Mouse (Mus musculus): ENCODE data around the gene 1700037H04Rik. TPM values are rescaled to one million over a fixed set of nuclear protein-coding genes. Genes with fewer than 3 reads are reported as not detected.
A peak's percentile ranks its signal among the peaks of the same experiment; 100 is the strongest.
"Not testable (repeated sequence)": the region's sequence is repeated elsewhere in the genome, so short reads cannot be mapped to it uniquely, and the experiment has no call there.

The 1700037H04Rik gene
- polyA plus RNA-seq, 1 experiment from 2014 or later, result 135 TPM

DNA sequence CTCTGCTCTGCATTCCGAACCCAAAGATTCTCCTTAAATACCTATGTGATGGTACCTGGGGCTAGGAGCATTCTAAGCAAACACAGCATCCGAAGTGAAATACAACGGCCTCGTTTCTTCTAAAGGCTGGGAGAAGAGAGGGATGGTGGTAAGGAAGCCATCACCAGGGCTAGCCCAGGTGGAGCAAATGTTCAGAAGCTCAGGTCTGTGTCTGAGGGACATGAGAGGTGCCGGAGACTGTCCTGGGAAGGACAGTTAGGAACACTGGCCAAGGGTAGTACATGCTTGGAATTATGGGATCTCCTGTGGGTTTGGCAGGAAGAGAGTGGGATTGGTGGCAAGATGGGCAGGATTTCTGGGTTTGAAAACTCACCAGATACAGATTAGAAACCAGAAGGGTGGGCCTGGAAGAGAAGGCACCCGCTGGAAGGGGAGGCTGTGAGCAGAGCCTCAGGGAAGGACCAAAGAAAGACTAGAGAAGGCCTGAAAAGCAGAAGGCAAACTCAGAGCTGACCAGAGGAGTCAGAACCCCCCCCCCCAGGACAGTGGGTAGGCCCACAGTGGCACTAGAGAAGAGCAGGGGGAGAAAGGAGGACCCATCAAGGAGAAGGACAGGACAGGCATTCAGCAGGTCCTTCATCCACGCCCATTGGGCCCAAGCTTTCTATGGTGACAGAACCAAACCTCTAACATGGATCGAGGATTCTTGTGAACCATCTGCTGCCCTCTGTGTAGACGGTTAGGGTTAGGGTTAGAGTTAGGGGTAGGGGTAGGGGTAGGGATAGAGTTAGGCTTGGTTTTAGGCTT, 34.5 kb downstream of the 1700037H04Rik start:
- H3K27me3 ChIP-seq, result peaks cover 32% of the 10 kb centered on the region
- no peak overlapping the region for H3K27ac ChIP-seq (replicated peaks)
- WGBS (ENCODE audit: insufficient replicate concordance), result 78% methylated on average over 9 of the region's 9 CpGs
- no peak overlapping the region for H3K4me2 ChIP-seq
- no peak for ATAC-seq (ENCODE audit: insufficient read depth)
- peaks cover 60% of the 10 kb centered on the region for H3K4me1 ChIP-seq (replicated peaks)
- no peaks in the 10 kb centered on the region for H3K9me3 ChIP-seq (replicated peaks)
- H3K4me3 ChIP-seq (replicated peaks), result no peak overlapping the region
- no peak overlapping the region for H3K9ac ChIP-seq
- no peaks in the 10 kb centered on the region for H3K36me3 ChIP-seq (replicated peaks)

DNA sequence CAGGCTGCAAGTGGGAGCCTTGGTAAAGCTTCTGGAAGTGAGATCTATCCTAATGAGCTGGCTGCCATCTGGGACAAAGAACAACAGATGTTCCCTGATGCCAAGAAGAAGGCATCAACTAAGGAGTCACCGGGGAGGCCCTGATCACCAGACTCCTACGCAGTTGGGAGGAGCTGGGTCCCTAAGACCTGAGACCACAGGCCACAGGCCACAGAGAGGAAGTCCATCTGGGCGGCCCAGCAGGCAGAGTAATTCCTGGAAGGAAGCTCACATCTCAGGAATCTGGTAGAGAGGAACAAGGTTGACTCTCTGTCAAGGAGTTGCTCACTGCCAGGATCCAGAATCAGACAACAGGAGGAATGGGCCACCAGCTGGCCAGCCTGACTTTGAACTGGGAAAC, 35.7 kb downstream of the 1700037H04Rik start:
- no peaks in the 10 kb centered on the region for H3K9me3 ChIP-seq (replicated peaks)
- no peak overlapping the region for H3K4me3 ChIP-seq (replicated peaks)
- H3K27me3 ChIP-seq, result peaks cover 35% of the 10 kb centered on the region
- H3K36me3 ChIP-seq (replicated peaks), result no peaks in the 10 kb centered on the region
- H3K27ac ChIP-seq (replicated peaks), result no peak overlapping the region
- H3K9ac ChIP-seq, result no peak overlapping the region
- peaks cover 49% of the 10 kb centered on the region for H3K4me1 ChIP-seq (replicated peaks)
- no peak overlapping the region for H3K4me2 ChIP-seq
- 15% methylated on average over 3 of the region's 3 CpGs for WGBS (ENCODE audit: insufficient replicate concordance)
- ATAC-seq (ENCODE audit: insufficient read depth), result no peak

DNA sequence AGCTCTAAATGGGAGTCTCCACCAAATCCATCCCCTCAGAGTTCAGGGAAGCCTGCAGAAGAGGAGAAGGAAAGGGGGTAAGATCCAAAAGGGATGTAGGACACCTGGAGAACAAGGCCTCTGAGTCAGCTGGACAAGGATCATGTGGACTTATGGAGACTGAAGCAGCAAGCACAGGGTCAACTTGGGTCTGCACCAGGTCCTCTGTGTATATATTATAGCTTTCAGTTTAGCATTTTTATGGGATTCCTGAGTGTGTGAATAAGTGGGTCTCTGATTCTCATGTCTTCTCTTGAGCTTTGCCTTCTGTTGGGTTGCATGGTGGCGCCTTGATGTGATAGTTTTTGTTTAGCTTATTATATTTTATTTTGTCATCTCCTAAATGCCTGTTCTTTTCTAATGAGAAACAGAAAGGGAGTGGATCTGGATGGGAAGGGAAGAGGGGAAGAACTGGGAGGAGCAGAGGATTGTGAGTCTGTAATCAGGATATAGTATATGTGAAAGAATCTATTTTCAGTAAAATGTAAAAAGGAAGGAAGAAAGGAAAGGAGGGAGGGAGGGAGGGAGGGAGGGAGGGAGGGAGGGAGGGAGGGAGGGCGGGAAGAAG, 40.8 kb downstream of the 1700037H04Rik start:
- 57% methylated on average over 2 of the region's 2 CpGs for WGBS (ENCODE audit: insufficient replicate concordance)
- Histone ChIP-seq H3K36me3 (replicated peaks) (no peaks in the 10 kb centered on the region), H3K9me3 (replicated peaks) (no peaks in the 10 kb centered on the region), H3K4me1 (replicated peaks) (peaks cover 4% of the 10 kb centered on the region; the same call in 1 of the 2 replicates), H3K9ac (no peak overlapping the region), H3K27me3 (peaks cover 26% of the 10 kb centered on the region), H3K27ac (replicated peaks) (no peak overlapping the region), H3K4me3 (replicated peaks) (no peak overlapping the region), H3K4me2 (no peak overlapping the region)
- no peak for ATAC-seq (ENCODE audit: insufficient read depth)

DNA sequence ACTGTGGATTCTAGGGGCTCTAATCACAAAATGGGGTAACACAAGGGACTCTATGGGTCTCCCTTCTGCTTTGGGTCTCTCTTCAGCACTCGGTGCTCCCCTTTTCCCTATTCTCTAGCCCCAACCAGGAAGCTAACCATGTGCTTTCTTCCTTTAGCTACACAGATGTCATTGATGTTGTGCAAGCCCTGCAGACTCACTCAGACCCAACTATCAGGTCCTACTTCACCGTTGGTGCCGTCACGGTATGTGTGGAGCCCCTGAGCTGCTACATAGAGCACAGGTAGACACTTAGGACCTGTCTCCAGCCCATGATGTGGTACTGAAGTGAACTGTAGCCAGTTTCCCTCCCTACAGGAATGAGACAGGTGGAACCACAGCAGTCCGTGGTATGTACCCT, 53.9 kb downstream of the 1700037H04Rik start:
- WGBS (ENCODE audit: insufficient replicate concordance), result 67% methylated on average over 5 of the region's 5 CpGs

DNA sequence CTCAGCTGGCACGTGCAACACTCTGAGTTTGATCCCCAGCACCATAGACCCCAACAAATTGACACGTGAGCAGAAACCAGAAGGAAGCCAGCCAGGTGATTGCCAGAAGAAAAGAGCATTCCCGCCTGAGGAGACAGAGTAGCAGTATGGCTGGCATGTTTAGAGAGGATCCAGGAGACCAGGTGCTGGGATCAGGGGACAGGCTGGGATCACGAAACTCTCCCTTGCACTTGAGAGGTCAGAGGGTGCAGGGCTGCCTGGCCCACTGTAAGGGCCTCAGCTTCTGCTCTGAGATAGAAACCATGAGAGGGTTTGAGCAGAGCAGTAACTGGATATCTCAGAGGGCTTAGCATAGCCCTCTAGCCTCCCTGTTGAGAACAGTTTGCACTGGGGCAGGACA, 54.8 kb downstream of the 1700037H04Rik start:
- not testable (repeated sequence) for H3K4me3 ChIP-seq (replicated peaks); H3K9me3 ChIP-seq (replicated peaks); ATAC-seq (ENCODE audit: insufficient read depth); H3K4me2 ChIP-seq; H3K36me3 ChIP-seq (replicated peaks); H3K9ac ChIP-seq; H3K27ac ChIP-seq (replicated peaks); H3K4me1 ChIP-seq (replicated peaks)
- peaks cover 49% of the 10 kb centered on the region for H3K27me3 ChIP-seq
- 57% methylated on average over 4 of the region's 4 CpGs for WGBS (ENCODE audit: insufficient replicate concordance)

More for the DNA sequence above, 53.9 kb downstream of the 1700037H04Rik start:
- H3K4me3 ChIP-seq (replicated peaks), result no peak overlapping the region
- no peaks in the 10 kb centered on the region for H3K9me3 ChIP-seq (replicated peaks)
- no peaks in the 10 kb centered on the region for H3K4me1 ChIP-seq (replicated peaks)
- ATAC-seq (ENCODE audit: insufficient read depth), result no peak
- H3K9ac ChIP-seq, result no peak overlapping the region
- H3K27ac ChIP-seq (replicated peaks), result no peak overlapping the region
- H3K4me2 ChIP-seq, result no peak overlapping the region
- H3K36me3 ChIP-seq (replicated peaks), result no peaks in the 10 kb centered on the region
- peaks cover 52% of the 10 kb centered on the region for H3K27me3 ChIP-seq

DNA sequence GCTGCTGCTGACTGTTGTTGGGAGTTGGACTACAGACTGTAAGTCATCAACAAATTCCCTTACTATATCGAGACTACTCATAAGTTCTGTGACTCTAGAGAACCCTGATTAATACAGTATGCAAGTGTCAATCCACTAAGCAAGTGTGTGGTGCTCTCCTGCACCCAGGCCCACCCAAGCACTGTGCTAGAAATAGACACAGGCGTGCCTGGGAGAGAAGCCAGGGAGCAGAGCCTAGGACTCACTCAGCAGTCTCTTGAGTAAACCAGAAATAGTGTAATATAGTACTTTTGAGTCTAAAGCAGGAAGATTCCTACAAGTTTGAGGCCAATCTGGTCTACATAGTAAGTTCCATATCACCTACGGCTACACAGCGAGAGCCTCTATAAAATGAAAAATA, 55.9 kb downstream of the 1700037H04Rik start:
- Histone ChIP-seq H3K4me3 (replicated peaks) (no peak overlapping the region), H3K4me1 (replicated peaks) (no peaks in the 10 kb centered on the region), H3K27me3 (peaks cover 46% of the 10 kb centered on the region), H3K36me3 (replicated peaks) (no peaks in the 10 kb centered on the region), H3K4me2 (no peak overlapping the region), H3K9me3 (replicated peaks) (no peaks in the 10 kb centered on the region), H3K27ac (replicated peaks) (no peak overlapping the region), H3K9ac (no peak overlapping the region)
- no peak for ATAC-seq (ENCODE audit: insufficient read depth)
- 67% methylated on average over 4 of the region's 4 CpGs for WGBS (ENCODE audit: insufficient replicate concordance)

DNA sequence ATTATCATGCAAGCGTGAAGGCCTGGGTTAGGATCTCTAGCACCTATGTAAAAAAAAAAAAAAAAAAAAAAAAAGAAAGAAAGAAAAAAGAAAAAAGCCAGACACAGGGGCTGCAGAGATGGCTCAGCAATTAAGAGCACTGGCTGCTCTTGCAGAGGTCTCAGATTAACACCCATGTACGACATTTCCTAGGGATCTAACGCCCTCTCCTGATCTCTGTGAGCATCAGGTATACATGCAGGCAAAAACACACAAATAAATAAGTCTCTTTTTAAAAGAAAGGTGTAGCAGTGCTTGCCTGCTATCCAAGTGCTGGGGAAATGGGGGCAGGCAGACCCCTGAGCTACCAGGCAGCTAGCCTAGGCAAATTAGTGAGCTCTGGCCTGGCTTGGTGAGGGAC, 58.4 kb downstream of the 1700037H04Rik start:
- H3K9ac ChIP-seq, result no peak overlapping the region
- H3K4me1 ChIP-seq (replicated peaks), result peaks cover 11% of the 10 kb centered on the region
- H3K9me3 ChIP-seq (replicated peaks), result no peaks in the 10 kb centered on the region
- H3K27me3 ChIP-seq, result peaks cover 28% of the 10 kb centered on the region
- no peak overlapping the region for H3K27ac ChIP-seq (replicated peaks)
- H3K4me3 ChIP-seq (replicated peaks), result no peak overlapping the region
- H3K36me3 ChIP-seq (replicated peaks), result no peaks in the 10 kb centered on the region
- H3K4me2 ChIP-seq, result no peak overlapping the region
- WGBS (ENCODE audit: insufficient replicate concordance), result 44% methylated on average over 3 of the region's 3 CpGs
- no peak for ATAC-seq (ENCODE audit: insufficient read depth)

DNA sequence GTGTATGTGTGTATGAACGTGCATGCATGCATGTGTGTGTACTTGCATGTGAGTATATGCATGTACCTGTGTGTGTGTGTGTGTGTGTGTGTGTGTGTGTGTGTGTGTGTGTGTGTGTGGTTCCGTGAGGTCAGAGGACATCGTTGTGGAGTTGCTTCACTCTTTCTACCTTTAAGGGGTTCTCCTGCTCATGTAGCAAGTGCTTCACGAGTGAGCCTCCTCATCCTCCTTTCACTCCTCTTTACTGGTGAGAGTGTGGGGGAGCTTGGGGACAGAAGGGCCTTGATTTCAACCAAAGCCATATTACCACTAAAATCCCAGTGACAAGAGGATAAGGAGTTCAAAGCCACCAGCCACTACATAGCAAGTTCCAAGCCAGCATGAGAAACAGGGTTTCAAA, 62.8 kb downstream of the 1700037H04Rik start:
- Histone ChIP-seq H3K27ac (replicated peaks) (peak overlapping the region; percentile 97), H3K27me3 (0 out of 2 replicates have a peak, but pooled peaks cover 5% of the 10 kb centered on the region), H3K9me3 (replicated peaks) (no peaks in the 10 kb centered on the region), H3K36me3 (replicated peaks) (no peaks in the 10 kb centered on the region), H3K9ac (no peak overlapping the region), H3K4me2 (peak overlapping the region; percentile 58; the same call in 1 of the 2 replicates), H3K4me3 (replicated peaks) (no peak overlapping the region; the same call in 1 of the 2 replicates), H3K4me1 (replicated peaks) (peaks cover 33% of the 10 kb centered on the region)
- 69% methylated on average over 4 of the region's 4 CpGs for WGBS (ENCODE audit: insufficient replicate concordance)
- ATAC-seq (ENCODE audit: insufficient read depth), result no peak

Other genes with a start within 250 kb of the 1700037H04Rik start
- 0.23 and 0.37 TPM in 2 replicates for gene Gfra4, start 117.0 kb downstream of the 1700037H04Rik start, polyA plus RNA-seq (2015; fragmentation: Nextera tagmentation; extraction: Ambion mirVana)
- 0.62 and 0.86 TPM in 2 replicates for gene Adam33, start 96.3 kb downstream of the 1700037H04Rik start, polyA plus RNA-seq (2015; fragmentation: Nextera tagmentation; extraction: Ambion mirVana)
- 1.5 and 1.7 TPM in 2 replicates for gene Siglec1, start 73.3 kb downstream of the 1700037H04Rik start, polyA plus RNA-seq (2015; fragmentation: Nextera tagmentation; extraction: Ambion mirVana)
- gene Hspa12b, start 32.8 kb downstream of the 1700037H04Rik start, polyA plus RNA-seq (2015; fragmentation: Nextera tagmentation; extraction: Ambion mirVana), result 1.8 and 1.9 TPM in 2 replicates
- gene Gm11037, start 26.6 kb downstream of the 1700037H04Rik start, polyA plus RNA-seq (2015; fragmentation: Nextera tagmentation; extraction: Ambion mirVana), result not detected in 2 replicates
- gene Cenpb, start 20.0 kb upstream of the 1700037H04Rik start, polyA plus RNA-seq (2015; fragmentation: Nextera tagmentation; extraction: Ambion mirVana), result 4.1 and 5.4 TPM in 2 replicates
- gene Cdc25b, start 26.9 kb upstream of the 1700037H04Rik start, polyA plus RNA-seq (2015; fragmentation: Nextera tagmentation; extraction: Ambion mirVana), result 236 and 279 TPM in 2 replicates
- gene Spef1, start 27.2 kb upstream of the 1700037H04Rik start, polyA plus RNA-seq (2015; fragmentation: Nextera tagmentation; extraction: Ambion mirVana), result 1.6 and 1.8 TPM in 2 replicates
- gene Ap5s1, start 47.0 kb upstream of the 1700037H04Rik start, polyA plus RNA-seq (2015; fragmentation: Nextera tagmentation; extraction: Ambion mirVana), result 16.6 and 18.3 TPM in 2 replicates
- 29.8 and 33.5 TPM in 2 replicates for gene Mavs, start 74.0 kb upstream of the 1700037H04Rik start, polyA plus RNA-seq (2015; fragmentation: Nextera tagmentation; extraction: Ambion mirVana)
- gene Pank2, start 102.4 kb upstream of the 1700037H04Rik start, polyA plus RNA-seq (2015; fragmentation: Nextera tagmentation; extraction: Ambion mirVana), result 21.7 and 22.0 TPM in 2 replicates
- gene Rnf24, start 192.8 kb upstream of the 1700037H04Rik start, polyA plus RNA-seq (2015; fragmentation: Nextera tagmentation; extraction: Ambion mirVana), result 0.48 and 0.67 TPM in 2 replicates